Mouse (Mus musculus) kidney, postnatal 0 days (tissue): ENCODE results near the gene Ncoa6. TPM values are rescaled to one million over a fixed set of nuclear protein-coding genes. Genes with fewer than 3 reads are reported as not detected.

ENCODE experiments used
- ATAC-seq: fragments of 200-750 bp; cut with Nextera tagmentation; replicated peaks from 2 replicates; pipeline ENCODE4 v1.8.0; 2017; ENCODE audit warnings: low read depth, moderate number of reproducible peaks, moderate TSS enrichment, moderate library complexity; ENCODE audit not compliant: low FRiP score
- DNase-seq: peaks from one replicate; pipeline ENCODE4 v3.0.0-alpha.2; 2016; ENCODE audit warnings: low spot score
- H3K27ac ChIP-seq: fragments of 300-500 bp; sonication (generic); 2 replicates; pipeline ENCODE4 v1.5.1; 2014; ENCODE audit warnings: mild to moderate bottlenecking
- H3K27me3 ChIP-seq: fragments of 300-500 bp; sonication (generic); 2 replicates; pipeline ENCODE4 v1.6.1; 2014; ENCODE audit warnings: low read length, mixed read lengths; ENCODE audit not compliant: insufficient read depth
- H3K36me3 ChIP-seq: fragments of 300-500 bp; sonication (generic); 2 replicates; pipeline ENCODE4 v1.6.1; 2014; ENCODE audit warnings: low read length, mixed read lengths; ENCODE audit not compliant: insufficient read depth
- H3K4me1 ChIP-seq: fragments of 300-500 bp; sonication (generic); replicated peaks from 2 replicates; pipeline ENCODE4 v1.6.1; 2014; ENCODE audit warnings: antibody characterized with exemption, low read length, mixed read lengths; ENCODE audit not compliant: insufficient read depth
- H3K4me2 ChIP-seq: fragments of 300-500 bp; sonication (generic); 2 replicates; pipeline ENCODE4 v1.6.1; 2014; ENCODE audit warnings: mild to moderate bottlenecking, low read length, moderate library complexity, mixed read lengths
- H3K4me3 ChIP-seq: fragments of 300-500 bp; sonication (generic); replicated peaks from 2 replicates; pipeline ENCODE4 v1.5.1; 2014; ENCODE audit warnings: low read depth, low read length
- H3K9ac ChIP-seq: fragments of 300-500 bp; sonication (generic); 2 replicates; pipeline ENCODE4 v1.6.1; 2014; ENCODE audit warnings: low read depth, low read length
- H3K9me3 ChIP-seq: fragments of 300-500 bp; sonication (generic); replicated peaks from 2 replicates; pipeline ENCODE4 v1.6.1; 2016; ENCODE audit warnings: low read length, inconsistent platforms, mixed read lengths
- CTCF ChIP-seq: IDR thresholded peaks from 2 replicates; pipeline ENCODE4 v1.5.1; 2016; ENCODE audit warnings: antibody characterized with exemption, low read depth, mild to moderate bottlenecking, moderate library complexity
- WGBS: fragments of 180-500 bp; shearing (Covaris S2); extraction: QIAGEN DNeasy Blood & Tissue Kit; methylation state at CpG from one replicate; pipeline ENCODE4 v1.1.7; 2014; 5-methylcytosine and 5-hydroxymethylcytosine counted together
- microRNA counts: library from miRNA; unstranded; fragments of <30 nt; microRNA quantifications from one replicate; lab custom pipeline; 2015
- microRNA-seq: library from miRNA; unstranded; fragments of <30 nt; microRNA quantifications from one replicate; pipeline ENCODE4, GENCODE M21; 2016
- polyA plus RNA-seq: library from polyadenylated mRNA; unstranded; fragments of >200 nt; fragmentation: Nextera tagmentation; extraction: Ambion mirVana; gene quantifications from 2 replicates; pipeline ENCODE4 v1.2.1, GENCODE M21; 2015

Gene Ncoa6
- polyA plus RNA-seq, 1 experiment from 2014 or later = 19.6 TPM

GRCm38 (mm10) chr2:155357686-155358399 is 115.9 kb downstream of the Ncoa6 start:
- peak; percentile 88 for ATAC-seq
- peak; percentile 70 for DNase-seq
- H3K9ac ChIP-seq = peak overlapping the region; percentile 19; the same call in 1 of the 2 replicates
- H3K27ac ChIP-seq = peak overlapping the region; percentile 81
- peaks cover 4% of the 10 kb centered on the region; the same call in 1 of the 2 replicates for H3K4me1 ChIP-seq
- H3K9me3 ChIP-seq = no peaks in the 10 kb centered on the region
- no peaks in the 10 kb centered on the region for H3K36me3 ChIP-seq
- WGBS = 30% methylated on average over 14 of the region's 14 CpGs
- no peak for TF ChIP-seq CTCF
- H3K27me3 ChIP-seq = no peaks in the 10 kb centered on the region
- peak overlapping the region; percentile 56 for H3K4me2 ChIP-seq
- peak overlapping the region; percentile 90 for H3K4me3 ChIP-seq

- peaks cover 4% of the 10 kb centered on the region; the same call in 1 of the 2 replicates for H3K4me1 ChIP-seq
- peak within 1 kb of the TSS; percentile 81 for H3K27ac ChIP-seq
- H3K4me2 ChIP-seq = peak within 1 kb of the TSS; percentile 56
- TF ChIP-seq CTCF = no peak
- peak within 1 kb of the TSS; percentile 76 for H3K9ac ChIP-seq
- peak; percentile 98 for ATAC-seq
- no peaks in the 10 kb centered on the region for H3K36me3 ChIP-seq
- WGBS = under 1% methylated on average over 38 of the region's 38 CpGs
- H3K27me3 ChIP-seq = no peaks in the 10 kb centered on the region
- no peaks in the 10 kb centered on the region for H3K9me3 ChIP-seq
- peak; percentile 99 for DNase-seq
- H3K4me3 ChIP-seq = peak within 1 kb of the TSS; percentile 90
These were observed 116.6 kb downstream of the Ncoa6 start, which contains the start of gene Pigu for GRCm38 (mm10) chr2:155356971-155357591. Gene Pigu (minus strand): TSS chr2:155357430.

DNA sequence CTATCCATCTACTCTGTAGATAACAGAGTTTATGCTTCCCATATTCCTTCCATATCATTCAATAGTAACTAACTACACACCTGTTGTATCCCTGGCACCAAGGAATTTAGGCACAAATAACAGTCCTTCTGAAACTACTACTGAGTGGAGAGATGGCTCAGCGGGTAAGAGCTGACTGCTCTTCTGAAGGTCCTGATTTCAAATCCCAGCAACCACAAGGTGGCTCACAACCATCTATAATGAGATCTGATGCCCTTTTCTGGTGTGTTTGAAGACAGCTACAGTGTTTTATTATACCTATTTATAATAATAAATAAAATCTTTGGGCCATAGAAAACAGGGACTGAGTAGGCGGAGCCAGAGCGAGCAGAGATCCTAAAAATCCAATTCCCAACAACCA is 119.3 kb downstream of the Ncoa6 start:
- DNase-seq (no peak), ATAC-seq (no peak)
- TF ChIP-seq CTCF = peak; percentile 24; the same call in 1 of the 2 replicates
- no peaks in the 10 kb centered on the region for H3K27me3 ChIP-seq
- H3K4me1 ChIP-seq = peaks cover 4% of the 10 kb centered on the region; the same call in 1 of the 2 replicates
- H3K9me3 ChIP-seq = no peaks in the 10 kb centered on the region
- no peaks in the 10 kb centered on the region for H3K36me3 ChIP-seq
- H3K9ac ChIP-seq = no peak overlapping the region
- no peak overlapping the region for H3K4me3 ChIP-seq
- WGBS = 85% methylated on average over 3 of the region's 3 CpGs
- no peak overlapping the region for H3K4me2 ChIP-seq
- no peak overlapping the region for H3K27ac ChIP-seq

GRCm38 (mm10) chr2:155346670-155347069 is 127.0 kb downstream of the Ncoa6 start:
- H3K9ac ChIP-seq = no peak overlapping the region
- H3K9me3 ChIP-seq = no peaks in the 10 kb centered on the region
- H3K4me2 ChIP-seq = no peak overlapping the region
- H3K27me3 ChIP-seq = no peaks in the 10 kb centered on the region
- no peaks in the 10 kb centered on the region for H3K4me1 ChIP-seq
- ATAC-seq = no peak
- no peaks in the 10 kb centered on the region for H3K36me3 ChIP-seq
- no peak for TF ChIP-seq CTCF
- H3K4me3 ChIP-seq = no peak overlapping the region
- 73% methylated on average over 1 of the region's 1 CpGs for WGBS
- no peak for DNase-seq
- no peak overlapping the region for H3K27ac ChIP-seq

MicroRNAs encoded within 50 kb of the gene (microRNA counts, 519-probe panel; counts per million panel counts)
- microRNA mmu-miR-695 (lab: Ali Mortazavi, UCI) = 330 counts per million, percentile 68 among the panel's probes with 10 or more counts

Small RNA genes lying within 50 kb of the gene (microRNA-seq; reads per million reads assigned to microRNA genes)
- not detected for gene Mir695

Other genes starting within 250 kb of the Ncoa6 start
- 373 and 405 TPM in 2 replicates for gene Dynlrb1, start 237.4 kb downstream of the Ncoa6 start, polyA plus RNA-seq
- gene Map1lc3a, start 197.6 kb downstream of the Ncoa6 start, polyA plus RNA-seq = 176 and 185 TPM in 2 replicates
- 51.9 and 55.5 TPM in 2 replicates for gene Pigu, start 116.5 kb downstream of the Ncoa6 start, polyA plus RNA-seq
- gene Trp53inp2, start 92.8 kb downstream of the Ncoa6 start, polyA plus RNA-seq = 35.9 and 38.1 TPM in 2 replicates
- 20.8 and 22.9 TPM in 2 replicates for gene Acss2, start 44.1 kb upstream of the Ncoa6 start, polyA plus RNA-seq
- gene Ggt7, start 44.3 kb upstream of the Ncoa6 start, polyA plus RNA-seq = 2.0 TPM in 2 replicates
- gene Gss, start 118.9 kb upstream of the Ncoa6 start, polyA plus RNA-seq = 114 and 129 TPM in 2 replicates
- 0.37 and 0.47 TPM in 2 replicates for gene Myh7b, start 137.3 kb upstream of the Ncoa6 start, polyA plus RNA-seq
- 100 and 102 TPM in 2 replicates for gene Trpc4ap, start 218.5 kb upstream of the Ncoa6 start, polyA plus RNA-seq